Mouse (Mus musculus) spleen, postnatal 10 days (tissue): Measurements from ENCODE around the gene Ppp1r13b.

ENCODE experiments used
- DNase-seq, 2 experiments: peaks; one replicate each; pipeline ENCODE4 v3.0.0; 2021 to 2022; ENCODE audit warnings: low spot score in 2 of 2

Ppp1r13b gene

DNA sequence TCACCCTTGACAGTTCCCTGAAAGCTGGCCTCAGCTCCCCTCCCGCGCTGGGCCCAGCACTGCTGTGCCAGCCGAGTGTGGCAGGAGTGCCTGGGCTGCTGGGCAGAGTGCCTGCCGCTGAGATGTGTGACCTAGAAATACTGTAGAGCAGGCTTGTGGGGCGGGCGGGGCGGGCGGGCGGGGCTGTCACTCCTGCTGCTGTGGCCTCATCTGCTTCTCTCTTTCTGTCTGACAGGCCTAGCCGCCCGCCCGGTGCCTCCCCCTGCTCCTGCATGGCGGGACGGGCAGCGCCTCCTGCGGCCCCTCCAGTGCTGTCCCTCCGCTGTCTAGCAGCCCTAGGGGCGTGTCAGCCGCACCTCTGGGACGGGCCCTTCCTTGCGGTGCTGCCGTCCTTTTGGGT lies 113.8 kb downstream of the Ppp1r13b start:
- DNase-seq: peak in 1 of 2 experiments; percentile 43

- no peak for DNase-seq
These were observed 116.3 kb downstream of the Ppp1r13b start for GRCm38 (mm10) chr12:111791474-111792104.

- no peak for DNase-seq
These were observed 117.3 kb downstream of the Ppp1r13b start for GRCm38 (mm10) chr12:111790631-111791030.

GRCm38 (mm10) chr12:111790090-111790489 lies 117.8 kb downstream of the Ppp1r13b start:
- no peak for DNase-seq

DNA sequence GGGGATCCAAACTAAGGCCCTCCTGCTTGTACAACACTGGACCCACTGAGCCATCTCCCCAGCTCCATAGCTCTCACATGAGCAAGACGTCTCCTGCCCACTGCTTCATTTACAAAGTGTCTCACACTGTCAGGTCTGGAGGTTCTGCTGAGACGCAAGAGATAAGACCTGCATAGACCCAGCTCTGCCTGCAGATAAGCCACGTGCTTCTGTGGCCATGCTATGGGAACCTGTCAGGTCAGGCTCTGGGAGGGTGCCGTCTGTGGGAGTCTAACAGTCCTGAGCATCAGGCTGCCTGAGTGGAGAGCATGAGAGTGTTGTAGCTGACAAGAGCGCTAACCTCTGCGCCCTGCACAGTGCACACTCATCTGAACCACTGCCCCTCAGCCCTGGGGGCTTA lies 120.9 kb downstream of the Ppp1r13b start:
- DNase-seq: no peak

DNA sequence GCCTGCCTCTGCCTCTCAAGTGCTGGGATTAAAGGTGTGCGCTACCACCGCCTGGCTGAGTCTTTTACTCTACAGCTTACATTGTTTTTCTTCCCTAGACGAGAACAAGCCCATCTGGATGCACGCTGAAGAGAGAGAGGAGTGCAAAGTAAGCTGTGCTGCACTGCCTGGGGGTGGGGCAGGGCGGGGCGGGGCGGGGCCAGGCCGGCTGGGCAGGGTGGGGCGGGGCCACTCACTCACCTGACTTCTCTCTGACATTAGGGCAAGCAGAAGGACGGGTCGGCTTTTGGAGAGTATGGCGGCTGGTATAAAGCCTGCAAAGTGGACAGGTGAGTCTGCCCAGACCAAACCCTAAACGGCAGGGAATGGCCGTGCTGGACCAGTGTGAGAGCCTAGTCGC lies 122.7 kb downstream of the Ppp1r13b start:
- DNase-seq: no peak

- no peak for DNase-seq
These were observed 128.4 kb downstream of the Ppp1r13b start for GRCm38 (mm10) chr12:111779544-111779943.
